ENCODE assay signal across 18 mouse cellular contexts in genomic region chr10:58234985-58235384, GRCm38 (mm10). TPM values are rescaled to one million over a fixed set of nuclear protein-coding genes. Genes with fewer than 3 reads are reported as not detected.
"Had no signal": no experiment of that assay in that cellular context is flagged by ENCODE, and none has a peak within 500 bp of the region (broad histone marks: within the 10 kb centered on the region; RNA-seq: fewer than 3 reads in every experiment).

No protein-coding gene starts in this region.

RNA-seq across cellular contexts. Expression of gene Gm4981, which starts 1.5 kb away (rescaled TPM):
- total RNA-seq: megakaryocyte progenitor cell, adult 5-6 weeks; monocyte, adult 5-6 weeks had no signal
- polyA plus RNA-seq: liver, embryonic 15.5 days; liver, postnatal 0 days; lung, adult 2 months; lung, embryonic 15.5 days; lung, postnatal 0 days; macrophage; midbrain, embryonic 11.5 days; midbrain, embryonic 13.5 days; midbrain, embryonic 15.5 days; midbrain, postnatal 0 days; neural tube, embryonic 12.5 days; neural tube, embryonic 14.5 days; stomach, embryonic 15.5 days; stomach, postnatal 0 days; thymus, adult 2 months had no signal

RNA-seq across cellular contexts. Expression of gene Duxf3, which starts 2.5 kb away (rescaled TPM):
- total RNA-seq: megakaryocyte progenitor cell, adult 5-6 weeks; midbrain, postnatal 0 days; monocyte, adult 5-6 weeks had no signal
- polyA plus RNA-seq: liver, embryonic 15.5 days; liver, postnatal 0 days; lung, adult 2 months; lung, embryonic 15.5 days; lung, postnatal 0 days; macrophage; midbrain, embryonic 11.5 days; midbrain, embryonic 13.5 days; midbrain, embryonic 15.5 days; midbrain, postnatal 0 days; neural tube, embryonic 12.5 days; neural tube, embryonic 14.5 days; stomach, embryonic 15.5 days; stomach, postnatal 0 days; thymus, adult 2 months had no signal

RNA-seq across cellular contexts. Expression of gene AW822073, which starts 10.3 kb away (rescaled TPM):
- total RNA-seq: megakaryocyte progenitor cell, adult 5-6 weeks; midbrain, postnatal 0 days; monocyte, adult 5-6 weeks; neutrophil, adult 5-6 weeks had no signal
- polyA plus RNA-seq: liver, embryonic 15.5 days; liver, postnatal 0 days; lung, adult 2 months; lung, embryonic 15.5 days; lung, postnatal 0 days; macrophage; midbrain, embryonic 11.5 days; midbrain, embryonic 13.5 days; midbrain, embryonic 15.5 days; midbrain, postnatal 0 days; neural tube, embryonic 12.5 days; neural tube, embryonic 14.5 days; stomach, embryonic 15.5 days; stomach, postnatal 0 days; thymus, adult 2 months had no signal
